Mouse (Mus musculus): ENCODE measurements around the gene Pcna. TPM values are rescaled to one million over a fixed set of nuclear protein-coding genes. Genes with fewer than 3 reads are reported as not detected.
"Not testable (repeated sequence)": the region's sequence is repeated elsewhere in the genome, so short reads cannot be mapped to it uniquely, and the experiment has no call there.

The Pcna gene
- 284 and 419 TPM in 2 replicates for polyA plus RNA-seq (2011; ENCODE audit: insufficient read depth, insufficient read length, low replicate concordance, missing spikeins)

DNA sequence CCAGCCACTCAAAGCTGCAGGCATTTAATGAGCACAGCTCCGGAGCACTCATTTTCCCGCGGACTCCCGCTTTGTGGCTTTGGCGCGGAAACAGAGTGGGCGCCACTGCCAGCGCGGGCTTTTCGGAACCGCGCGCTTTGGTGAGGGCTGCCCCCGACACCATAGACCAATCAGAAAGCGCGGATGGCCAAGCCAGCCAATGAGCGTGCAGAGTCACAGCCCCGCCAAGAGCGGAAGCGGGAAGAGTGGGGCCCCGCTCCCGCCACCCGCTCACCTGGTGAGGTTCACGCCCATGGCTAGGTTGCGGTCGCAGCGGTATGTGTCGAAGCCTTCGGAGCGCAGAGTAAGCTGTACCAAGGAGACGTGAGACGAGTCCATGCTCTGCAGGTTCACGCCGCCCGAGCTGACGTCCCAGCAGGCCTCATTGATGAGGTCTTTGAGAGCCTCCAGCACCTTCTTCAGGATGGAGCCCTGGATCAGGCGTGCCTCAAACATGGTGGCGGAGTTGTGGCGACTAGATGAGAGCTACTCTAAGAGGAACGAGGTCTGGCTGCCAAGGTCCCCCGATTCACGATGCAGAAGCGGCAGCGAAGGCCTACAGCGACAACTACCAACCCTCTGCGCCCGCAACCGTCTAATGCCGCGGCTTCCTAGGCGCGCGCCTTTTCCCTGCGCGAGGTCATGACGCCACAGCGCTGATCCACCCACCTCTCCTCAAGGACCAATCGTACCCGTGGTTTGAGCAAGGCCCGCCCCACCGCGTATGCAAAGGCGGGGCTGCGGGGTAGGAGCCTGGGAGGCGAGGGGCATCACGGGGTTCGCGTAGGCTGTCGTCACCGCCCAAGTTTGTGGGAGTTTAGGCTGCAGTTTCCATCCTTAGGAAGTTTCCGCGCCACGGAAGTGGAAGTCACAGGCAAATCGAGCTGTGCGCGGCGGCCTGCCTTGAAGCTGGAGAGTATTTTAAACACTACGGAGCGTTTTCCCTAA, at the start of gene Pcna:
Gene Pcna, minus strand, starts transcription at position 773 of the 987 bp plus-strand sequence.
- H3K4me1 ChIP-seq (ENCODE audit: control insufficient read depth, insufficient read depth, low read length): no peaks in the 10 kb centered on the region
- peak within 1 kb of the TSS; percentile 76 for H3K27ac ChIP-seq (ENCODE audit: control insufficient read depth, insufficient read depth, low read depth, low read length, poor library complexity)
- peak within 1 kb of the TSS; percentile 97 for H3K4me3 ChIP-seq (replicated peaks; ENCODE audit: control insufficient read depth, low read depth, low read length)
- under 1% methylated on average over 79 of the region's 79 CpGs for WGBS
- TF ChIP-seq CTCF (IDR thresholded peaks at IDR 0.05; ENCODE audit: control insufficient read depth, insufficient read depth, low read length) (no peak), POLR2A (IDR thresholded peaks at IDR 0.05; ENCODE audit: borderline replicate concordance, control insufficient read depth, low read depth, low read length) (peak; percentile 92)

DNA sequence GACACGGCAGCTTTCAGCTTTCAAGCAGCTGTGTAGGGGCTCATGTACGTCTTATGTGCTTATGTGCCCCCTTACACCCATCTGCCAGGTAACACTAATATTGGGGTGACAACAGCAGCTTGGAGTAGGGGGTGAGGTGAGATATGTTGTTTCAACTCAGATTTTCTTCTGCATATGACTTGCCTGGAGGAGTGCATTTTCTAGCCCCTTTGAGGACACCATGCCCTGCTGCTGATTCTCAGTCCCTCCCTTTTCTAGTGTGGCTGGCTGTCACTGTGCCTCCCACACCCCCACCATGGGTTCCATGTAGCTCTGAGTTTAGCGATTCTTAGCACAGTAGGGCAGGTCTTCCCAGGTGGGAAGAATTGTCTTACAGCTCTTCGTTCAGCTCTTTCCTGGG, 48.3 kb upstream of the Pcna start:
- 86% methylated on average over 4 of the region's 4 CpGs for WGBS
- no peak overlapping the region for H3K4me3 ChIP-seq (replicated peaks; ENCODE audit: control insufficient read depth, low read depth, low read length)
- H3K27ac ChIP-seq (ENCODE audit: control insufficient read depth, insufficient read depth, low read depth, low read length, poor library complexity): no peak overlapping the region
- TF ChIP-seq POLR2A (IDR thresholded peaks at IDR 0.05; ENCODE audit: borderline replicate concordance, control insufficient read depth, low read depth, low read length) (no peak), CTCF (IDR thresholded peaks at IDR 0.05; ENCODE audit: control insufficient read depth, insufficient read depth, low read length) (no peak)
- no peaks in the 10 kb centered on the region for H3K4me1 ChIP-seq (ENCODE audit: control insufficient read depth, insufficient read depth, low read length)

DNA sequence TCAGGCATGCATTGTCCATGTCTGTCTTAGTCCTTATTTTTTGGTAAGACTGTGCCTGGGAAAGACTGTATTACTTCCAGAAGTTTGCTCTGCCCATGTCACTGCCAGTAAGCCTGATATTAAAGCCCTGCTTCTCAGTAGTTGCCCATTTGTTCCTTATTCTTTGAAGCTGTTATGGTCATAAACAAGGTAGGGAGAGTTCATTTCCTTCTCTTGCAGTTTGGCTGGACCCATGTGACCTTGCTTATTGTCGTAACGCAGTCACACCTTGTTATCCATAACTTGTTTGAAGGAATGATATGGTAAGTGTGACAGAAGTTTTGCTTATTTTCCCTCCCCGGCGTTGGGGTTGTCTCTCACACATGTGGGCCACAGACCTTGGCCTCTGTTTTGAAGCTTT, 45.1 kb upstream of the Pcna start:
- Histone ChIP-seq H3K27ac (ENCODE audit: control insufficient read depth, insufficient read depth, low read depth, low read length, poor library complexity) (no peak overlapping the region), H3K4me3 (replicated peaks; ENCODE audit: control insufficient read depth, low read depth, low read length) (no peak overlapping the region), H3K4me1 (ENCODE audit: control insufficient read depth, insufficient read depth, low read length) (peaks cover 1% of the 10 kb centered on the region; the same call in 1 of the 2 replicates)
- WGBS: 87% methylated on average over 4 of the region's 4 CpGs
- no peak for TF ChIP-seq POLR2A (IDR thresholded peaks at IDR 0.05; ENCODE audit: borderline replicate concordance, control insufficient read depth, low read depth, low read length)
- TF ChIP-seq CTCF (IDR thresholded peaks at IDR 0.05; ENCODE audit: control insufficient read depth, insufficient read depth, low read length): no peak

DNA sequence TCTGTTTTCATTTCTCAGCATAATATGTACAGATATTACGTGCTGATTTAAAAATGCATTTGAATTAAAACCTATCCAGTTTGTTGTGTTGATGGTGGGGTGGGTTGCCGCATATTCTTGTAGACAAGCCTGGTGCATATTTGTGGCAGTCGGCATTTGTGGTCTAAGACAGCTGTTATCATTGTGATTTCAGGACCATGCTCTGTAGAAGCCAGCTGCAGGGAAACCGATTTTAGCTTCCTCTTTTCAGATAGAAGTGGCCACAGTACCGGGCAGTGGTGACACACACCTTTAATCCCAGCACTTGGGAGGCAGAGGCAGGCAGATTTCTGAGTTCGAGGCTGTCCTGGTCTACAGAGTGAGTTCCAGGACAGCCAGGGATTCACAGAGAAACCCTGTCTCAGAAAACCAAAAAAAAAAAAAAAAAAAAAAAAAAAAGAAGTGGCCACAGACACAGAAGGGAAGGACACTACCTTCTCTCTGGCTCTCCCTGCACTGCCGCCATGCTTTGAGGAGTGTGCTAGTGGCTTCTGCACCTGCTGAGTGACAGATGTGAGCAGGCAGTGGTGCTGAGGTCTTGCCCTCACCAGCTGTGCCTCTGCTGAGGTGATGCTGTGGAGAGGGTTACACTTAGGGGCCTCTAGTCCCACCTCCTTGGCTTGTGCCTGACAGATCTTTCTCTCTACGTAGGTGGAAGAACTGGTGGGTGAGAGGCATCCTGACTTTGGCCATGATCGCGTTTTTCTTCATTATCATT, 40.8 kb upstream of the Pcna start:
- 53% methylated on average over 10 of the region's 10 CpGs for WGBS
- H3K4me1 ChIP-seq (ENCODE audit: control insufficient read depth, insufficient read depth, low read length): peaks cover 1% of the 10 kb centered on the region; the same call in 1 of the 2 replicates
- no peak overlapping the region for H3K4me3 ChIP-seq (replicated peaks; ENCODE audit: control insufficient read depth, low read depth, low read length)
- H3K27ac ChIP-seq (ENCODE audit: control insufficient read depth, insufficient read depth, low read depth, low read length, poor library complexity): no peak overlapping the region
- TF ChIP-seq POLR2A (IDR thresholded peaks at IDR 0.05; ENCODE audit: borderline replicate concordance, control insufficient read depth, low read depth, low read length) (no peak), CTCF (IDR thresholded peaks at IDR 0.05; ENCODE audit: control insufficient read depth, insufficient read depth, low read length) (no peak)

DNA sequence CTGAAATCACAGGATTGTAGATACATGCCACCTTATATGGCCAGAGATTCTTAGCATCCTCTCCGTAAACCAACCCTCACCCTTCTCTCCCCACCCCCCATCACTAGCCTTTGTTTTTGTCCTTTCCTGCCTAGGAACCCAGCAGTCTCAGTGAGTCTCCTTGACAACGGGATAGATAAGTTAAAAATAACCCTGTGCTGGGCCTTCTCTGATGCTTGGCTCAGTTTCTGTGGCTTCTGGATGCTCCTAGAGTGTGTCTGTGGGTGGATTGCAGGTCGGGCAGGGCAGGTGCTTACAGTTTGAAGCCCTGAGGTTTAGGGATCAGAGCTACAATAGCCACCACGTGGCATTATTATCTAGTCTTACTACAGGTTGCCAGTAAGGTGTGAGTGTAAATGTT, 39.0 kb upstream of the Pcna start:
- Histone ChIP-seq H3K27ac (ENCODE audit: control insufficient read depth, insufficient read depth, low read depth, low read length, poor library complexity) (no peak overlapping the region), H3K4me3 (replicated peaks; ENCODE audit: control insufficient read depth, low read depth, low read length) (no peak overlapping the region), H3K4me1 (ENCODE audit: control insufficient read depth, insufficient read depth, low read length) (peaks cover 1% of the 10 kb centered on the region; the same call in 1 of the 2 replicates)
- no peak for TF ChIP-seq CTCF (IDR thresholded peaks at IDR 0.05; ENCODE audit: control insufficient read depth, insufficient read depth, low read length)
- TF ChIP-seq POLR2A (IDR thresholded peaks at IDR 0.05; ENCODE audit: borderline replicate concordance, control insufficient read depth, low read depth, low read length): no peak
- 59% methylated on average over 4 of the region's 4 CpGs for WGBS

DNA sequence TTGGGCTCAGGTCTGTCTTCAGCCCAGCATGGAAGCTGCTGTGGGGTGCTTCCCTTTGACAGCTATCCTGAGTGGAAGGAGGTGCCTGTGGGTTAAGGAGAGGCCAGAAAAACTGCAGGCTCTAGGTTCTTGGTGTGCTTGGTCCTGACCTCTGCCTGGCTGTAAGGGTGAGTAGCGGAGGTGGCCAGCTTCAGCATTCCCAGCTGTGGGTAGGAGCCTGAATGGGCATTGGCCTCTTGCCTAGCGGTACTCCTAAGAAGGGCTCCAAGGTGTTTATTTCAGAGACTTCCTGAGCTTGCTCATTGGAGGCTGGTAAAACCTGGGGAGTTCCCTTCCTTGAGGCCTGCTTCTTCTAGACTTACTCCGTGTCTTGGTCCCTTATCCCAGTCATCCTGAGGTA, 38.2 kb upstream of the Pcna start:
- no peak for TF ChIP-seq POLR2A (IDR thresholded peaks at IDR 0.05; ENCODE audit: borderline replicate concordance, control insufficient read depth, low read depth, low read length)
- TF ChIP-seq CTCF (IDR thresholded peaks at IDR 0.05; ENCODE audit: control insufficient read depth, insufficient read depth, low read length): no peak
- H3K4me3 ChIP-seq (replicated peaks; ENCODE audit: control insufficient read depth, low read depth, low read length): no peak overlapping the region
- no peak overlapping the region for H3K27ac ChIP-seq (ENCODE audit: control insufficient read depth, insufficient read depth, low read depth, low read length, poor library complexity)
- H3K4me1 ChIP-seq (ENCODE audit: control insufficient read depth, insufficient read depth, low read length): peaks cover 1% of the 10 kb centered on the region; the same call in 1 of the 2 replicates
- 86% methylated on average over 3 of the region's 3 CpGs for WGBS

DNA sequence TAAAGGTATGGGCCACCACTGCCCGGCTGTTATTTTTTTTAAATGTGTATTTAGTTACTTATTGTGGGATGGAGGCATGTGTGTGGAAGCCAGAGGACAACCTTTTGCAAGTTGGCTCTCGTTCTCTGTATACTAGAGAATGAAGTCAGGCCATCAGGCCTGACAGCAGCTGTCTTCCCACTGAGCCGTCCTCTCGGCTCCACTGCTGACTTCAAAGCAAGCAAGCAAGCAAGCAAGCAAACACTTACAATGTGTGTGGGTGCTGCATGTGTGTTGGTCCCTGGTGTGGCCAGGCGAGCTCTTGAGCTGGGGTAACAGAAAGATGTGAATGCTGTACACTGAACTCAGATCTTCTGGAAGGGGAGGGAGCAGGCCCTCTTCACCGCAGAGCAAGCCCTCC, 37.7 kb upstream of the Pcna start:
- peaks cover 1% of the 10 kb centered on the region; the same call in 1 of the 2 replicates for H3K4me1 ChIP-seq (ENCODE audit: control insufficient read depth, insufficient read depth, low read length)
- WGBS: 83% methylated on average over 6 of the region's 6 CpGs

DNA sequence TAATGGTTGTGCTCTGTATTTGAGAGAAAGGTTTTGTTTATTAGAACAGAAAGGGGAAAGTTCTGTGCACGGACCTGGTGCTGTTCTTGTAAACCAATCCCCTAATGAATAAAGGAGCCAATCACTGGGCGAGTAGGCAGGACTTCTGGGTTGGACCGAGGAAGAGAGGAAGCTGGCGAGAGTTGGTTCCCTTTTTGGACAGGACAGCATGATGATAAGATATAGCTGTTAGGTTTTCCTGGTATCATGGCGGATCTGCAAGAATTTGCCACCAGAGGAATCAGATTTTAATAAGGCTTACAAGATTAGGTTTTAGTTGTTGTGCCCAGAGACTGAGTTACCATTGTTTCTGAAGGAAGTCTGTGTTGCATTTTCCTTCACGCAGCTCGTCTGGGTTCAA, 36.1 kb upstream of the Pcna start:
- H3K4me3 ChIP-seq (replicated peaks; ENCODE audit: control insufficient read depth, low read depth, low read length); H3K27ac ChIP-seq (ENCODE audit: control insufficient read depth, insufficient read depth, low read depth, low read length, poor library complexity); H3K4me1 ChIP-seq (ENCODE audit: control insufficient read depth, insufficient read depth, low read length): not testable (repeated sequence)
- 19% methylated on average over 5 of the region's 7 CpGs for WGBS

More for the DNA sequence above, 37.7 kb upstream of the Pcna start:
- no peak for TF ChIP-seq CTCF (IDR thresholded peaks at IDR 0.05; ENCODE audit: control insufficient read depth, insufficient read depth, low read length)
- no peak for TF ChIP-seq POLR2A (IDR thresholded peaks at IDR 0.05; ENCODE audit: borderline replicate concordance, control insufficient read depth, low read depth, low read length)
- Histone ChIP-seq H3K4me3 (replicated peaks; ENCODE audit: control insufficient read depth, low read depth, low read length) (no peak overlapping the region), H3K27ac (ENCODE audit: control insufficient read depth, insufficient read depth, low read depth, low read length, poor library complexity) (no peak overlapping the region)
